Mouse (Mus musculus): ENCODE results near the gene Zdhhc23. TPM values are rescaled to one million over a fixed set of nuclear protein-coding genes. Genes with fewer than 3 reads are reported as not detected.

Zdhhc23 gene
- total and polyA plus RNA-seq, 2 experiments, result 0.09 to 0.32 TPM

DNA sequence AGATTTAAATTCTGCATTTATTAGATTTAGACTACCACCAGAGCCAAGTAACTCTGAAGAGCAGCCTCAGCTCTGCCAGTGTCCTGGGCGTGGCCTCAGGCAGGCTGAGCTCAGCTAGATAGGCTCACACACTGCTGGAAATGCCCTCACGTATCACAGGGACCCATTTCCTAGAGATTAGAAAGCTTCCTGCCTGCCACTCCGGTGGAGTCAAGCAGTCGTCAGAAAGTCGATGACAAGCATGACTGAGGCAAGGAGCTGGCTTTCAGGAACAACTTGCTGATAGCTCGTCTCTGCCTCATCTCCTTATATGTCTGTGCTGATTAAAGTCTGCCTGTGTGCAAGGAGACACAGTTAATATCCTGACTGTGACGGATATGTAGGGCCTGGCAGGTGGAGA is 38.8 kb upstream of the Zdhhc23 start:
- 68% methylated on average over 7 of the region's 7 CpGs for WGBS
- Histone ChIP-seq H3K4me1 (ENCODE audit: control insufficient read depth, insufficient read depth, low read length) (peaks cover 5% of the 10 kb centered on the region; the same call in 1 of the 2 replicates), H3K9ac (ENCODE audit: low read depth, low read length) (no peak overlapping the region), H3K27ac (replicated peaks; ENCODE audit: insufficient read depth, low read depth, low read length) (peak overlapping the region; percentile 12; the same call in 1 of the 2 replicates), H3K4me3 (ENCODE audit: insufficient read depth, low read depth, low read length) (no peak overlapping the region), H3K27me3 (ENCODE audit: control insufficient read depth, insufficient read depth, low read length) (no peaks in the 10 kb centered on the region), H3K36me3 (ENCODE audit: control insufficient read depth, insufficient read depth, low read length) (peaks cover 2% of the 10 kb centered on the region; the same call in 1 of the 2 replicates), H3K79me2 (ENCODE audit: control insufficient read depth, insufficient read depth, low read length) (no peaks in the 10 kb centered on the region)
- DNase-seq (ENCODE audit: extremely low read depth, low read depth, low spot score), result no peak
- TF ChIP-seq POLR2A (IDR thresholded peaks at IDR 0.05; ENCODE audit: extremely low read depth, insufficient read depth, low read length) (no peak), CTCF (IDR thresholded peaks at IDR 0.05; ENCODE audit: low read depth, low read length) (no peak)

DNA sequence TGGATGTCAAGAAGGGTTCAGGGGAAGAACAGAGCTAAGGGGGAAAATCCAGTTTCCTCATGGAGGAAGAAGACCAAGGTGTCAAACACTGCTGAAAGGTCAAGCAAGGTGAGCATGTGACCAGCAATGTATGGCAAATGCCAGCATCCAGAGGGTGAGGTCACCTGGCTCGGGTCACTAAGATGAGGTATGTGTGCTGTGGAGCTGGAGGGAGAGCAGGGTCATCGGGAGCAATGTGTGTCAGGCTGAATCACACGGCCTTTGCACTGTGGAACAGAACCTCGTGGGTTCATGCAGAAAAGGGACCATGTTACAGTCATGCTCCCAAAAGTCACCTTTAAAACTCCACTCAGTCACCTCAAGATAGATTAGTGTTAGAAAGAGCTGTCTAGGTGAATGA is 38.1 kb upstream of the Zdhhc23 start:
- H3K4me1 ChIP-seq (ENCODE audit: control insufficient read depth, insufficient read depth, low read length), result peaks cover 5% of the 10 kb centered on the region; the same call in 1 of the 2 replicates
- no peaks in the 10 kb centered on the region for H3K27me3 ChIP-seq (ENCODE audit: control insufficient read depth, insufficient read depth, low read length)
- H3K36me3 ChIP-seq (ENCODE audit: control insufficient read depth, insufficient read depth, low read length), result peaks cover 4% of the 10 kb centered on the region
- DNase-seq (ENCODE audit: extremely low read depth, low read depth, low spot score), result peak; percentile 21
- no peak overlapping the region; the same call in 1 of the 2 replicates for H3K27ac ChIP-seq (replicated peaks; ENCODE audit: insufficient read depth, low read depth, low read length)
- TF ChIP-seq POLR2A (IDR thresholded peaks at IDR 0.05; ENCODE audit: extremely low read depth, insufficient read depth, low read length) (no peak), CTCF (IDR thresholded peaks at IDR 0.05; ENCODE audit: low read depth, low read length) (no peak)
- H3K79me2 ChIP-seq (ENCODE audit: control insufficient read depth, insufficient read depth, low read length), result no peaks in the 10 kb centered on the region
- no peak overlapping the region for H3K9ac ChIP-seq (ENCODE audit: low read depth, low read length)
- H3K4me3 ChIP-seq (ENCODE audit: insufficient read depth, low read depth, low read length), result no peak overlapping the region
- 45% methylated on average over 4 of the region's 4 CpGs for WGBS

DNA sequence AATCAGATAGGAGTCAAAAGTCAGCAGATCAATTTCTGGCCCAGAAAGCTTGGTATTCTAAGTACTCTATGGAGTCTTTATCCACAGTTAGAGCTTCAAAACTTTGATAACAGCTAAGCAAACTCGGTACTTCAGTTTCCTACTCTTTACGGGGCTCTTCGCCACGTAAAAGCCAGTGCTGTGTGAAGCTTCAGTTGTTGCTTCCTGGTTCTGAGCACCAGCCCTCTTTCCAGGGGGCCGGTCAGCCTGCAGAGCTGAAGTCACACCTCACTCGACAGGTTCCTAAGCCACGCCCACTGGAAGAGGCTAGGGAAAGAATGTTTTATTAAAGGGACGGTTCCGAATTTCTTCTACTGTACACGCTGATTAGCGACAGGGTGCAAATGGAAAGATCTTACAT is 36.6 kb upstream of the Zdhhc23 start:
- Histone ChIP-seq H3K79me2 (ENCODE audit: control insufficient read depth, insufficient read depth, low read length) (no peaks in the 10 kb centered on the region), H3K4me1 (ENCODE audit: control insufficient read depth, insufficient read depth, low read length) (peaks cover 5% of the 10 kb centered on the region; the same call in 1 of the 2 replicates), H3K36me3 (ENCODE audit: control insufficient read depth, insufficient read depth, low read length) (peaks cover 18% of the 10 kb centered on the region), H3K9ac (ENCODE audit: low read depth, low read length) (no peak overlapping the region), H3K4me3 (ENCODE audit: insufficient read depth, low read depth, low read length) (peak overlapping the region; percentile 40; the same call in 1 of the 2 replicates), H3K27ac (replicated peaks; ENCODE audit: insufficient read depth, low read depth, low read length) (no peak overlapping the region; the same call in 1 of the 2 replicates), H3K27me3 (ENCODE audit: control insufficient read depth, insufficient read depth, low read length) (no peaks in the 10 kb centered on the region)
- DNase-seq (ENCODE audit: extremely low read depth, low read depth, low spot score), result peak; percentile 74
- WGBS, result 6% methylated on average over 11 of the region's 11 CpGs
- TF ChIP-seq POLR2A (IDR thresholded peaks at IDR 0.05; ENCODE audit: extremely low read depth, insufficient read depth, low read length), result no peak
- no peak for TF ChIP-seq CTCF (IDR thresholded peaks at IDR 0.05; ENCODE audit: low read depth, low read length)

DNA sequence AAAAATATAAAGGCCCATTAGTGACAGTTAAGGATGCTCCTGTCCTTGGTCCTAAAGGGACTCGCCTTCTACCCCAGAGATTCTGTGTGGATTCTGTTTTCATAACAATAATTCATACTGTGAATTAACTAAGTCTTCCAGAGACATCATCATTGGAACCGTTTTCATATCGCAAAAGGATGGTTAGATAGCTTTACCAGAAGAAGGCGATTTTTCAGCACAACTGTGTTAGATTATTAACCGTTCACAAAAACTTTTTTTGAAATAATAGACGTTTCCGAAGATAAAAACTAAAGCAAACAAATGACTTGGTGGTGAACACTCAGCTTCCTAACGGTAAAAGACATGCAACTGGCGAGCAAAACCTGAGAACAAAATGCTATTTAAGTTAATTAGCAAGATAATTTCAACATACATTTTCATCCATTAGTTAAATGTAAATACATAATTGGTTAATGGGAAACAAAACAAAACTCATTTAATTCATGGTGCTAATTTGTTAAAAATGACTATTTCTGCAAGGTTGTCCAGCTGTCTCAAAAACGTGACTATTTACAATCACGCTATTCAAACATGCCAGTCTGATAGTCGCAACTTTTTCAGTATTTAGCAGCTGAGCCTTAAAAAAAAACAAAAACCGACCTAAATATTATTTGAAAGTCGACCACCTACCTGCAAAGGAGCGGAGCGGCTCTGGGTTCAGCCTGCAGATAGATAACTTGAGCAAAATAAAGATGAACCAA is 36.0 kb upstream of the Zdhhc23 start:
- peaks cover 5% of the 10 kb centered on the region; the same call in 1 of the 2 replicates for H3K4me1 ChIP-seq (ENCODE audit: control insufficient read depth, insufficient read depth, low read length)
- H3K27ac ChIP-seq (replicated peaks; ENCODE audit: insufficient read depth, low read depth, low read length), result no peak overlapping the region; the same call in 1 of the 2 replicates
- H3K4me3 ChIP-seq (ENCODE audit: insufficient read depth, low read depth, low read length), result peak overlapping the region; percentile 40; the same call in 1 of the 2 replicates
- 43% methylated on average over 16 of the region's 16 CpGs for WGBS
- no peak for TF ChIP-seq POLR2A (IDR thresholded peaks at IDR 0.05; ENCODE audit: extremely low read depth, insufficient read depth, low read length)
- TF ChIP-seq CTCF (IDR thresholded peaks at IDR 0.05; ENCODE audit: low read depth, low read length), result no peak
- no peaks in the 10 kb centered on the region for H3K79me2 ChIP-seq (ENCODE audit: control insufficient read depth, insufficient read depth, low read length)
- peaks cover 20% of the 10 kb centered on the region for H3K36me3 ChIP-seq (ENCODE audit: control insufficient read depth, insufficient read depth, low read length)
- H3K9ac ChIP-seq (ENCODE audit: low read depth, low read length), result no peak overlapping the region
- H3K27me3 ChIP-seq (ENCODE audit: control insufficient read depth, insufficient read depth, low read length), result no peaks in the 10 kb centered on the region
- no peak for DNase-seq (ENCODE audit: extremely low read depth, low read depth, low spot score)

DNA sequence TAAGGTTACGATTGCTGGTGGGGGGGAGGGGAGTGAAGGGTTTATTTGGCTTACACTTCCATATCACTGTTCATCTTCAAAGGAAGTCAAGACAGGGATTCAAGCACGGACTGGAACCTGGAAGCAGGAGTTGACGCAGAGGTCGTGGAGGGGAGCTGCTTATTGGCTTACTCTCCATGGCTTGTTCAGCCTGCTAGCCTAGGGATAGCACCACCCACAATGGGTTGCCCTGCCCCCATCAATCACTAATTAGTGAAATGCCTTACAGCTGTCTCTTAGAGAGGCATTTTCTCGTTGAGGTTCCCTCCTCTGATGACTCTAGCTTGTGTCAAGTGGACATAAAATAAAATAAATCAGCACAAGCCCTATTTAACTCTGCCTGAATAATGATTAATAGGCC is 31.4 kb upstream of the Zdhhc23 start:
- H3K4me1 ChIP-seq (ENCODE audit: control insufficient read depth, insufficient read depth, low read length), result no peaks in the 10 kb centered on the region
- H3K79me2 ChIP-seq (ENCODE audit: control insufficient read depth, insufficient read depth, low read length), result no peaks in the 10 kb centered on the region
- no peak for DNase-seq (ENCODE audit: extremely low read depth, low read depth, low spot score)
- H3K27ac ChIP-seq (replicated peaks; ENCODE audit: insufficient read depth, low read depth, low read length), result no peak overlapping the region
- H3K4me3 ChIP-seq (ENCODE audit: insufficient read depth, low read depth, low read length), result no peak overlapping the region
- H3K9ac ChIP-seq (ENCODE audit: low read depth, low read length), result no peak overlapping the region
- H3K36me3 ChIP-seq (ENCODE audit: control insufficient read depth, insufficient read depth, low read length), result peaks cover 49% of the 10 kb centered on the region
- TF ChIP-seq CTCF (IDR thresholded peaks at IDR 0.05; ENCODE audit: low read depth, low read length) (no peak), POLR2A (IDR thresholded peaks at IDR 0.05; ENCODE audit: extremely low read depth, insufficient read depth, low read length) (no peak)
- 84% methylated on average over 5 of the region's 5 CpGs for WGBS
- no peaks in the 10 kb centered on the region for H3K27me3 ChIP-seq (ENCODE audit: control insufficient read depth, insufficient read depth, low read length)

DNA sequence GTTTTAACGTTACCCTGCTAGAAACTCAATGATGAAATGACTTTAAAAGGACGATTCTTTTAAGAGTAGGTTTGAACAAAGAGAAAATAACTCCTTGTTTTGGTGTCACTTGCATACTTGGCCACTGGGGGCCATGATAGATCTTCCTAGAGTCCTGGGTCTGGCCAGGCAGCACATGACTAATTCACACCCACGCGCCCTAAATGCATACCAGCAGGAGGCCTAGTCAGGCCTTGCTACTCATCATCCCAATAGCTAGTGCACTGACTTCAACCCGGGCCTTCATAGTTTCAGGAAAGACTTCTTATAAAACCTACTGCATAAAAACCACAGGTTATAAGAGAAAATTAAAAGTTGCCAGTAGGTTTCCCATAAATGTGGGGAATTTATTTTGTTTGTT is 22.5 kb upstream of the Zdhhc23 start:
- H3K27ac ChIP-seq (replicated peaks; ENCODE audit: insufficient read depth, low read depth, low read length), result no peak overlapping the region
- H3K4me3 ChIP-seq (ENCODE audit: insufficient read depth, low read depth, low read length), result no peak overlapping the region
- TF ChIP-seq POLR2A (IDR thresholded peaks at IDR 0.05; ENCODE audit: extremely low read depth, insufficient read depth, low read length), result no peak
- peak; percentile 50 for TF ChIP-seq CTCF (IDR thresholded peaks at IDR 0.05; ENCODE audit: low read depth, low read length)
- H3K4me1 ChIP-seq (ENCODE audit: control insufficient read depth, insufficient read depth, low read length), result no peaks in the 10 kb centered on the region
- 68% methylated on average over 5 of the region's 5 CpGs for WGBS
- peaks cover 36% of the 10 kb centered on the region for H3K36me3 ChIP-seq (ENCODE audit: control insufficient read depth, insufficient read depth, low read length)
- no peaks in the 10 kb centered on the region for H3K27me3 ChIP-seq (ENCODE audit: control insufficient read depth, insufficient read depth, low read length)
- H3K79me2 ChIP-seq (ENCODE audit: control insufficient read depth, insufficient read depth, low read length), result no peaks in the 10 kb centered on the region
- no peak overlapping the region for H3K9ac ChIP-seq (ENCODE audit: low read depth, low read length)
- DNase-seq (ENCODE audit: extremely low read depth, low read depth, low spot score), result no peak
